Mouse (Mus musculus): ENCODE measurements around the gene Rps15. TPM values are rescaled to one million over a fixed set of nuclear protein-coding genes. Genes with fewer than 3 reads are reported as not detected.

The Rps15 gene
- total RNA-seq, 4 experiments from 2014 or later = 922 to 1,007 (median 961) TPM

- DNase-seq (ENCODE audit: low spot score in 2 of 2) = no peak
These were observed 4.2 kb upstream of the Rps15 start for GRCm38 (mm10) chr10:80288097-80288496.

DNA sequence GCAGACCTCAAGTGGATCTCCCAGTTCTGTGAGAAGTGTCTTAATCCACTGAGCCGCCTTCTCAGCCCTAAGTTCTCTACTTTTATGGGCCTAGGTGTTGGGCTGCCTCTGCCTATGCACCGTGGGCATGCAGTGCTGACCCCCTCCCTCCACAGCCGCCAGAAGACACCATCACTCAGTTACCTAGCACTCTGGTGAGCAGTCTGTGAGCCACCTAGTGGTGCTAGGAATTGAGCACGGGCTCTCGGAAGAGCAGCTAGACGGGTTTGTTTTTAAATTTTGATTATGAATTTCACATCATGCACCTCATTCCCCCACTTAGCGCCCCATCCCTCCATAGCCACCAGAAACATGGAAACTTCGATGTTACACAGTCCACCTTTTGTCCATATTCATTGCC is 3.6 kb upstream of the Rps15 start:
- no peak for DNase-seq (ENCODE audit: low spot score in 2 of 2)

DNA sequence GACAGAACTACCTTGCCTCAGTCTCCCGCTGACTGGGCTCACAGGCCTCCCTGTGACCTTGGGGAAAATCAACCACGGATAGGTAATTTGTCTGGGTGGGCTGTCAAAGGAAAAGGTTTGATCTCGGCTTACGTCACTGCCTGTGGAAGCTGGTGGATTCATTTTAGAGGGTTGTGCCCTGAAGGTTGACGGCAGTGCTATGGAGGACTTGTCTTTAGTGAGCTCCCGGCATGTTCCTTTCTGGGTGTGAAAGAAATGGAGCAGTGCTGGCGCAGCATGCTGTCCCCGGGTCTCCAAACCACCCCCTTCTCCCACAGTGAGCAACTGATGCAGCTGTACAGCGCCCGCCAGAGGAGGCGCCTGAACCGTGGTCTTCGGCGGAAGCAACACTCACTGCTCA is 1.1 kb downstream of the Rps15 start:
- DNase-seq (ENCODE audit: low spot score in 2 of 2) = no peak

GRCm38 (mm10) chr10:80294311-80294710 is 2.1 kb downstream of the Rps15 start:
- no peak for DNase-seq (ENCODE audit: low spot score in 2 of 2)

GRCm38 (mm10) chr10:80294788-80295303 is 2.6 kb downstream of the Rps15 start:
- DNase-seq (ENCODE audit: low spot score in 2 of 2) = no peak

DNA sequence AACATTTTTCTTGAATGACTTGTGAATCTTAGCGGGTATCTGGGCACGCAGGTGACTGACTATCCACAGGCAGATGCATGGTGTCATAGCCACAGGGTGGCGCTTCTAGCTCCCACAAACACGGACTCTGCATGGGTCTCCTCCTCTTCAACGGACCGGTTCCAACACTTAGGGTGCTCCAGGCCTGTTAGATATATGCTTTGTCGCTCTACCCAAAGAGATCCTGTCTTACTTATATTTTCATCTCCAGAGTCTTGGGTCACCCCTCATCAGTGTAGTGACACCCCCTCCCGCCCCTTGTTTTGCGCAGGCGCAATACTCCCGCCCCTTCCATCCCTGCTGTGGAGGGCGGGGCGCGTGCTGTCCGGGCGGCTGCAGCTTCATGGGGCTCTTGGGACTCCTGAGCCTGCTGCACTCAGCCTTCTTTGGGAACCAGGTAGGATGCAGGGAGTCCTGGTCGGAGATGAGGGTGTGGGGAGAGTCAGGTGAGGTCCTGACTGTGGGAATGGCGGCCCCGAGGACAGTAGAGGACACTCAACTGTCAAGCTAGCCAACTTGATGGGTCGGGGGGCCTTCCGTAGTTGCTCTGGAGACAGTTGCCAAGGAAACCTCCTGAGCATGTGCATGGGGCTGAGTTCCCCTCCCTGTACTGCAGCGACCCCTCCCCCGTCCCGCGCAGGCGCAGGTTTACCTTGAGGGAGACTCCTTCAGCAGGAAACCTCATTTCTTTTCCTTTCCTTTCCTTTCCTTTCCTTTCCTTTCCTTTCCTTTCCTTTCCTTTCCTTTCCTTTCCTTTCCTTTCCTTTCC is 3.6 kb downstream of the Rps15 start, which contains the start of gene Apc2:
TSS of gene Apc2 (plus strand) at position 360 of the 808 bp plus-strand sequence.
- DNase-seq (ENCODE audit: low spot score in 2 of 2) = peak; percentile 71

- no peak for DNase-seq (ENCODE audit: low spot score in 2 of 2)
These were observed 4.6 kb downstream of the Rps15 start for GRCm38 (mm10) chr10:80296824-80297223.

- DNase-seq (ENCODE audit: low spot score in 2 of 2) = no peak
These were observed 5.4 kb downstream of the Rps15 start for GRCm38 (mm10) chr10:80297526-80298133.

- DNase-seq (ENCODE audit: low spot score in 2 of 2) = peak; percentile 75 to 88
These were observed 6.5 kb downstream of the Rps15 start for GRCm38 (mm10) chr10:80298571-80299281.

DNA sequence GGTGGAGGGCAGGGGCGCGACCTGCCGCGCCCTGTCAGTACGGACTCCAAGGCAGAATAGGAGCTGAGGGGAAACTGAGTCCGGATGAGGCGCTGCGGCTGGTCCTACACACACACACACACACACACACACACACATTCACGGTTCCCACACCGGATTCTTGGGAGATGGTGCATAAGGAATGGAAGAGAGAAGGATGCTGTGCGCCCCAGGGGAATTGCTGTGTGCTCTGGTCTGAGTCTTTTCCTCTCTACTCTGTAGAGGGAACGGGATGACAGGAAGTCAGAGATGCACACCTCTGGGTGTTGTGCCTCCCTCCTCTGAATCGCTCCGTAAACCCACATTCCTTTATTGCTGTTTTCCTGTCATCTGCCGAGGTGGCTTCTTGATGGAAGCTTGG is 7.0 kb downstream of the Rps15 start:
- DNase-seq (ENCODE audit: low spot score in 2 of 2) = no peak

DNA sequence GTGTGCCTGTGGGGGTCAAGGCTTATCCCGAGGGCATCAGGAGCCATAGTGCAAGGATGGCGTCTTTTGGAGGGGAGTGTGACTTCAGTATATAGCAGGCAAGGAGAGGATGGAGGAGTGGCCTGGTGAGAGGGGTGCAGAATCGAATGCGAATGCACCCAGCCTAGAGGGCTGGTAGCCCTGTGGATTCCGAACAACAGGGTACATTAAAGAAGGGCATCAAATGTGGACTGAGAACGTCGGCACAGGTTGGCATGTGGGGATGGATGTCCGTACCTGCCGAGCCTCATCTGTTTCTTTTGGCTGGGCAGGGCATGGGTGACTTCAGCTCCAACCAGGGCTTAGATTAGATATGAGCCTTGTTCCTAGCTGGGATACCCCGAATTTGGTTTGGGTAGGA is 7.6 kb downstream of the Rps15 start:
- no peak for DNase-seq (ENCODE audit: low spot score in 2 of 2)

DNA sequence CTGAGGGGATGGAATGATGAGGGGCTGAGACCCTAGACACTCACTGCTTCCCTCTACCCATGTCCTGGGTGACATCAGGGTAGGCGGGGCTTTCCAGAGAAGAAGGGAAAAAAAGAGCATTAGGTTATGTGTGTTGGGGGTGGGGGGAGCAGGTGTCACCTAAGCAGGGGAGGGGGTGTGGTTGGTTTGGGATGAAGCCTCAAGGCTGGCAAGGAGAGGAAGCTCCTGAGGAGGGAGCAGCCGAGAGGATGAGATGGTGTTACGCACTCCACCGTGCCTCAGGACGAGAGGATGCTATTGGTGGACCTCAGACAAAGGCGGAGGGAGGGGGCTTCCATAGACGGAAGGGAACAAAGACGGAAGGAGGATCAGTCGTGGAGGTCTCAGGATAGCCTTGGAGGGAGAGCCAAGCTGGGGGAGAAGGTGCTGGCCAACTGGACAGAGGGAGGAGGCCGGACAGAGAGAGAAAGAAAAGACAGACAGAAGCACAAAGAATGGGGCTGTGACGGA is 8.5 kb downstream of the Rps15 start:
- DNase-seq (ENCODE audit: low spot score in 2 of 2) = no peak

DNA sequence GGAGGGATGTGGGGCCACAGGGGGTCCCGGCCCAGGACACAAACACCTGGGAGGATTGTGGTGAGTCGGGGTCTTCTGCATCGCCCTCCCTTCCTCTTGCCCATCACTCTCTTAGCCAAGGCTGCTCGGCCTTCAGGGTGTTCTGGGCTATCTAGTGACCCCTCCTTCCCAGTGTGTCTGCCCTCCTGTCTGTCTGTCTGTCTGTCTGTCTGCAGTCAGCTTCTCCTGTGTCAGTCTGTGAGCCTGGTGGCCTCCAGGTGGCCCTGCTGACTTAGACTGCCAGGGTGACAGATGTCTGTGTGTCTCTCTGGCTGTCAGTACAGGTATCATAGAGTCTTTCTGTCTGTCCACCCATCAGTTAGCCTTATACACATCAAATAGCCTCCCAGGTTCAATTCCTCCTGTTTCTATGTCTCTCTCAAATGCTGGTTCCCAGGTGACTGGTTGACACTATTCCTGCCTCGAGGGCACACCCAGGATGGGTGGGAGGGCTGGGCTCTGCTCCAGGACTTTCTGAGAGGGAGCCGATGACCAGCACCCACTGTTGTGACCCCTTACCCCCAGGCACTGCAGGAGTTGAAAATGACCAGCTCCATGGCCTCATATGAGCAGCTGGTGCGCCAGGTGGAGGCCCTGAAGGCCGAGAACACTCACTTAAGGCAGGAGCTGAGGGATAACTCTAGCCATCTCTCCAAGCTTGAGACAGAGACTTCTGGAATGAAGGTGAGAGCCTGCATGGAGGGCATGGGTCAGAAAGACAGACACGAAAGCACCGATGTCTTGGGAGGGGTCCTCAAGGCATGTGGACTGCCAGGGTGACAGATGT is 9.2 kb downstream of the Rps15 start:
- DNase-seq (ENCODE audit: low spot score in 2 of 2) = no peak

DNA sequence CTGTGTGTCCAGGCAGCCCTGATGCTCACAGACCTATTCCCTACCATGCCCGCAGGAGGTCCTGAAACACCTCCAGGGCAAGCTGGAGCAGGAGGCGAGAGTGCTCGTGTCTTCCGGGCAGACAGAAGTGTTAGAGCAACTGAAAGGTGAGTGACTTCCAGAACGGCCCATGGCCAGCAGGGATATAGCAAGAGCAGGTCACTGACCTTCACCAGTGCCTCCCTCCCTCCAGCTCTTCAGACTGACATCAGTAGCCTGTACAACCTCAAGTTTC is 9.8 kb downstream of the Rps15 start:
- no peak for DNase-seq (ENCODE audit: low spot score in 2 of 2)

DNA sequence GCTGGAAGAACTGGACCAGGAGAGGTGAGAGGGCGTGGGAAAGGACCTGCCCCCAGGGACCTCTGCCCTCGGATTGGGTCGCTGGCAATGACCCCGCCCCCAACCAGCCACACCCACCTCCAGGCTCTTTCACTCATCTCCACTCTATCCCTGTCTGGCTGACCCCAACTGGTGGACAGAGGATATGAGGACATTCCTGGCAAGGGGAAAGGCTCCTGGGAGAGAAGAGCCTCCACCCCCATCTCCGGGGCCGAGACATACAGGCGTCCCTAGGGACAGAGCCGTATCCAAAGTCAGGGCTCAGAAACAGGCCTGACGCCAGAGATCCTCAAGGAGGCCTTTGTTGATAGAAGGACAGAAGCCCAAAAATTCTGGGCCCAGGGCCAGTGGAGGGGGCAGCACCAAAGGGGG is 10.2 kb downstream of the Rps15 start:
- peak in 1 of 2 experiments; percentile 82 for DNase-seq (ENCODE audit: low spot score in 2 of 2)

DNA sequence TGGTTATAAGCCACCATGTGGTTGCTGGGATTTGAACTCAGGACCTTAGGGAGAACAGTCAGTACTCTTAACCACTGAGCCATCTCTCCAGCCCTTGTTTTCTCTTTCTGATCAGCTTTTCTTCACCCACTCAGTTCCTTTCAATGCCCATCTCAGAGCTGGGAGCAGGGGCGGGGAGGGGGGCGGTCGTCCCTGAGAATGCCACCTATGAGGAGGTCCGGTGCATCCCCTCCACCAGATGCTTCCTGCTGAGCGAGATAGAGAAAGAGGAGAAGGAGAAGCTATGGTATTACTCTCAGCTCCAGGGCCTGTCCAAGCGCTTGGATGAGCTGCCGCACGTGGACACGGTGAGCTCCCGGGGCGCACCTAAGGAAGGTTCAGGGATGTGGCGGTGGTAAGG is 12.2 kb downstream of the Rps15 start:
- DNase-seq (ENCODE audit: low spot score in 2 of 2) = no peak

- no peak for DNase-seq (ENCODE audit: low spot score in 2 of 2)
These were observed 12.6 kb downstream of the Rps15 start for GRCm38 (mm10) chr10:80304862-80305261.

- no peak for DNase-seq (ENCODE audit: low spot score in 2 of 2)
These were observed 19.3 kb downstream of the Rps15 start for GRCm38 (mm10) chr10:80311560-80311959.

GRCm38 (mm10) chr10:80312586-80313504 is 20.6 kb downstream of the Rps15 start:
- DNase-seq (ENCODE audit: low spot score in 2 of 2) = no peak

GRCm38 (mm10) chr10:80313627-80314201 is 21.5 kb downstream of the Rps15 start:
- DNase-seq (ENCODE audit: low spot score in 2 of 2) = no peak

All from left cerebral cortex, adult 8-10 months (tissue).